Mouse (Mus musculus): Measurements from ENCODE around the gene Tbc1d2.

DNA sequence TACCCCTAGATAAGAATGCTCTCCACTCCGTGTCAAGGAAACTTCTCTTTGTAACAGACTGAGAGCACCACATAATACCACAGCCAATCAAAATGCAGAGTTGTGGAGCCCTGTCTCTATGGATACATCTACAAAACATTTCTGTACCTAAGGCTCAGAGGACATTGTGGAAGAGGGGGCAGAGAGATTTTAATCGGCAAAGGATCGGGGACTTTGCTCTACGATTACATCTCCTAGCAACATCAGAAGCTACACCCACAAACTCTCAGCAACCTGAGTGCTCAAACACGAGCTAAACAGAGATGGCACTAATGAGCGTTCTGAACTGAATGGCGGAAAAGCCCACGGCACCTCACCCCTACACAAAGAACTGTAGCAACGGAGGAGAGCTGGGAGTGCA is 78.3 kb downstream of the Tbc1d2 start:
- TF ChIP-seq CTCF (IDR thresholded peaks at IDR 0.05; ENCODE audit: low read depth) (no peak), EP300 (IDR thresholded peaks at IDR 0.05; ENCODE audit: low read depth) (no peak)
